Mouse (Mus musculus): ENCODE results near the gene Fgfr2.

GRCm38 (mm10) chr7:131167771-131168170 lies 1955.4 kb downstream of the Fgfr2 start:
- TF ChIP-seq CTCF (conservative IDR thresholded peaks at IDR 0.05; ENCODE audit: insufficient read depth, insufficient read length, low read depth, low read length) = no peak
- no peak for TF ChIP-seq POLR2A (IDR thresholded peaks at IDR 0.05; ENCODE audit: low read depth, low read length)

Data from kidney, adult 2 months (tissue).